Mouse (Mus musculus) forebrain, embryonic 16.5 days (tissue): Measurements from ENCODE around the gene Smurf2. TPM values are rescaled to one million over a fixed set of nuclear protein-coding genes. Genes with fewer than 3 reads are reported as not detected.

Experiments used
- ATAC-seq: fragments of 200-750 bp; cut with Nextera tagmentation; 2 replicates; pipeline ENCODE4 v1.8.0; 2017; ENCODE audit warnings: mild to moderate bottlenecking, moderate library complexity
- H3K27ac ChIP-seq: fragments of 300-500 bp; sonication (generic); 2 replicates; pipeline ENCODE4 v1.5.1; 2014; ENCODE audit warnings: low read length, control low read depth
- H3K27me3 ChIP-seq: fragments of 300-500 bp; sonication (generic); replicated peaks from 2 replicates; pipeline ENCODE4 v1.6.1; 2014; ENCODE audit warnings: low read length; ENCODE audit not compliant: control insufficient read depth, insufficient read depth
- H3K36me3 ChIP-seq: fragments of 300-500 bp; sonication (generic); 2 replicates; pipeline ENCODE4 v1.6.1; 2014; ENCODE audit not compliant: control insufficient read depth, insufficient read depth
- H3K4me1 ChIP-seq: fragments of 300-500 bp; sonication (generic); replicated peaks from 2 replicates; pipeline ENCODE4 v1.6.1; 2014; ENCODE audit warnings: low read length; ENCODE audit not compliant: control insufficient read depth, insufficient read depth
- H3K4me2 ChIP-seq: fragments of 300-500 bp; sonication (generic); 2 replicates; pipeline ENCODE4 v1.6.1; 2014; ENCODE audit warnings: mild to moderate bottlenecking, low read length, control low read depth
- H3K4me3 ChIP-seq: fragments of 300-500 bp; sonication (generic); replicated peaks from 2 replicates; pipeline ENCODE4 v1.5.1; 2014; ENCODE audit warnings: mild to moderate bottlenecking, low read length, control low read depth
- H3K9ac ChIP-seq: fragments of 300-500 bp; sonication (generic); replicated peaks from 2 replicates; pipeline ENCODE4 v1.6.1; 2014; ENCODE audit warnings: low read depth, low read length, control low read depth
- H3K9me3 ChIP-seq: fragments of 300-500 bp; sonication (generic); 2 replicates; pipeline ENCODE4 v1.6.1; 2016; ENCODE audit warnings: low read length; ENCODE audit not compliant: control insufficient read depth
- WGBS: fragments of 180-500 bp; shearing (Covaris S2); extraction: QIAGEN DNeasy Blood & Tissue Kit; methylation state at CpG from one replicate; pipeline ENCODE4 v1.1.7; 2014; 5-methylcytosine and 5-hydroxymethylcytosine counted together
- polyA plus RNA-seq: library from polyadenylated mRNA; unstranded; fragments of >200 nt; fragmentation: Nextera tagmentation; extraction: Ambion mirVana; gene quantifications from 2 replicates; pipeline ENCODE4 v1.2.1, GENCODE M21; 2015

Gene Smurf2
- polyA plus RNA-seq, 1 experiment from 2014 or later: 15.0 TPM

- Histone ChIP-seq H3K4me2 (no peak overlapping the region), H3K9me3 (no peaks in the 10 kb centered on the region), H3K36me3 (no peaks in the 10 kb centered on the region), H3K4me3 (no peak overlapping the region), H3K27me3 (no peaks in the 10 kb centered on the region), H3K4me1 (no peaks in the 10 kb centered on the region), H3K9ac (no peak overlapping the region), H3K27ac (no peak overlapping the region)
- 86% methylated on average over 12 of the region's 12 CpGs for WGBS
- ATAC-seq: no peak
Measured at GRCm38 (mm10) chr11:106957271-106957980, 36.9 kb upstream of the Smurf2 start.

- Histone ChIP-seq H3K4me1 (no peaks in the 10 kb centered on the region), H3K36me3 (no peaks in the 10 kb centered on the region), H3K9me3 (no peaks in the 10 kb centered on the region), H3K4me2 (no peak overlapping the region), H3K9ac (no peak overlapping the region), H3K27me3 (no peaks in the 10 kb centered on the region), H3K4me3 (no peak overlapping the region), H3K27ac (no peak overlapping the region)
- no peak for ATAC-seq
- 71% methylated on average over 8 of the region's 8 CpGs for WGBS
Measured at GRCm38 (mm10) chr11:106954566-106954965, 34.1 kb upstream of the Smurf2 start.

GRCm38 (mm10) chr11:106954116-106954515 lies 33.6 kb upstream of the Smurf2 start:
- no peak for ATAC-seq
- 77% methylated on average over 9 of the region's 9 CpGs for WGBS
- no peak overlapping the region for H3K27ac ChIP-seq
- no peaks in the 10 kb centered on the region for H3K4me1 ChIP-seq
- no peaks in the 10 kb centered on the region for H3K9me3 ChIP-seq
- no peak overlapping the region for H3K4me2 ChIP-seq
- no peaks in the 10 kb centered on the region for H3K27me3 ChIP-seq
- H3K9ac ChIP-seq: no peak overlapping the region
- no peaks in the 10 kb centered on the region for H3K36me3 ChIP-seq
- H3K4me3 ChIP-seq: no peak overlapping the region

GRCm38 (mm10) chr11:106937306-106937705 lies 16.8 kb upstream of the Smurf2 start:
- Histone ChIP-seq H3K9me3 (no peaks in the 10 kb centered on the region), H3K4me3 (no peak overlapping the region), H3K27ac (no peak overlapping the region), H3K4me2 (no peak overlapping the region), H3K36me3 (no peaks in the 10 kb centered on the region), H3K9ac (no peak overlapping the region), H3K27me3 (no peaks in the 10 kb centered on the region), H3K4me1 (no peaks in the 10 kb centered on the region)
- no peak for ATAC-seq
- 90% methylated on average over 5 of the region's 5 CpGs for WGBS

GRCm38 (mm10) chr11:106930366-106930765 lies 9.9 kb upstream of the Smurf2 start:
- no peak overlapping the region for H3K27ac ChIP-seq
- no peak overlapping the region for H3K4me3 ChIP-seq
- no peaks in the 10 kb centered on the region for H3K27me3 ChIP-seq
- no peaks in the 10 kb centered on the region for H3K36me3 ChIP-seq
- H3K4me2 ChIP-seq: no peak overlapping the region
- no peaks in the 10 kb centered on the region for H3K4me1 ChIP-seq
- no peaks in the 10 kb centered on the region; the same call in 1 of the 2 replicates for H3K9me3 ChIP-seq
- no peak for ATAC-seq
- no peak overlapping the region for H3K9ac ChIP-seq
- 89% methylated on average over 9 of the region's 9 CpGs for WGBS

GRCm38 (mm10) chr11:106928935-106929334 lies 8.4 kb upstream of the Smurf2 start:
- Histone ChIP-seq H3K27me3 (no peaks in the 10 kb centered on the region), H3K27ac (no peak overlapping the region), H3K9me3 (no peaks in the 10 kb centered on the region; the same call in 1 of the 2 replicates), H3K4me1 (no peaks in the 10 kb centered on the region), H3K9ac (no peak overlapping the region), H3K4me2 (no peak overlapping the region), H3K4me3 (no peak overlapping the region), H3K36me3 (no peaks in the 10 kb centered on the region)
- 63% methylated on average over 2 of the region's 2 CpGs for WGBS
- ATAC-seq: no peak

GRCm38 (mm10) chr11:106927950-106928349 lies 7.4 kb upstream of the Smurf2 start:
- Histone ChIP-seq H3K36me3 (no peaks in the 10 kb centered on the region), H3K4me1 (no peaks in the 10 kb centered on the region), H3K27me3 (no peaks in the 10 kb centered on the region), H3K9ac (no peak overlapping the region), H3K9me3 (no peaks in the 10 kb centered on the region; the same call in 1 of the 2 replicates), H3K4me2 (no peak overlapping the region), H3K27ac (no peak overlapping the region), H3K4me3 (no peak overlapping the region)
- 95% methylated on average over 5 of the region's 5 CpGs for WGBS
- no peak for ATAC-seq

- Histone ChIP-seq H3K9me3 (no peaks in the 10 kb centered on the region; the same call in 1 of the 2 replicates), H3K4me1 (no peaks in the 10 kb centered on the region)
Measured at GRCm38 (mm10) chr11:106927226-106927625, 6.7 kb upstream of the Smurf2 start.

GRCm38 (mm10) chr11:106926732-106927131 lies 6.2 kb upstream of the Smurf2 start:
- Histone ChIP-seq H3K9me3 (no peaks in the 10 kb centered on the region; the same call in 1 of the 2 replicates), H3K27ac (no peak overlapping the region), H3K4me1 (no peaks in the 10 kb centered on the region), H3K4me3 (no peak overlapping the region), H3K36me3 (no peaks in the 10 kb centered on the region), H3K27me3 (no peaks in the 10 kb centered on the region), H3K4me2 (no peak overlapping the region), H3K9ac (no peak overlapping the region)
- WGBS: 77% methylated on average over 4 of the region's 4 CpGs
- ATAC-seq: no peak

More at GRCm38 (mm10) chr11:106927226-106927625, 6.7 kb upstream of the Smurf2 start:
- ATAC-seq: no peak
- Histone ChIP-seq H3K27me3 (no peaks in the 10 kb centered on the region), H3K9ac (no peak overlapping the region), H3K4me2 (no peak overlapping the region), H3K4me3 (no peak overlapping the region), H3K27ac (no peak overlapping the region), H3K36me3 (no peaks in the 10 kb centered on the region)
- 96% methylated on average over 5 of the region's 5 CpGs for WGBS
